Comparison of ENCODE assay signal across 8 mouse cellular contexts in genomic region chr1:170255560-170255910, GRCm38 (mm10). TPM values are rescaled to one million over a fixed set of nuclear protein-coding genes. Genes with fewer than 3 reads are reported as not detected.
A peak's percentile ranks its signal among the peaks of the same experiment; 100 is the strongest.
DNase-seq lines count a peak whose midpoint lies in the region; TF ChIP-seq lines count a peak whose summit lies in the region.

No protein-coding gene starts in this region.

- peak overlapping the region; percentile 76 for H3K27ac ChIP-seq in left cerebral cortex, adult 2 months
- H3K27ac ChIP-seq in macrophage: no peak overlapping the region

- peak overlapping the region; percentile 81 for H3K4me3 ChIP-seq in left cerebral cortex, adult 2 months
- H3K4me3 ChIP-seq in macrophage (ENCODE audit: inconsistent target): peak overlapping the region; percentile 16; the same call in 1 of the 2 replicates

- TF ChIP-seq CTCF in left cerebral cortex, adult 2 months (IDR thresholded peaks at IDR 0.05): no peak

- DNase-seq in adrenal gland, adult 18-20 months (ENCODE audit: low spot score in 2 of 2): peak; percentile 75 to 77
- peak; percentile 94 for DNase-seq in embryo, embryonic 10.5 days (ENCODE audit: low spot score)
- peak; percentile 74 for DNase-seq in gastrocnemius, postnatal 10 days
- DNase-seq in hindlimb bud, embryonic 11.5 days (ENCODE audit: extremely low spot score, low read depth, low spot score): peak; percentile 14
- peak; percentile 84 to 86 for DNase-seq in left cerebral cortex, adult 2 months (ENCODE audit: extremely low spot score in 1 of 2, low spot score in 2 of 2)
- peak; percentile 84 for DNase-seq in retina, postnatal 7 days (ENCODE audit: low read depth, low spot score)
- peak; percentile 77 to 82 for DNase-seq in urinary bladder, adult 18-20 months (ENCODE audit: low spot score in 2 of 2)

- 22% methylated on average over 24 of the region's 32 CpGs for WGBS in macrophage (ENCODE audit: missing documents)

- intact Hi-C loops in left cerebral cortex, adult 2 months (cut with DNase I): loop anchor here (5.0 kb wide), 1 partner anchor 38 kb away; the partner anchor contains the start of gene Uhmk1

- H3K79me2 ChIP-seq in macrophage (ENCODE audit: inconsistent target): no peaks in the 10 kb centered on the region

- H3K36me3 ChIP-seq in macrophage (ENCODE audit: inconsistent target): no peaks in the 10 kb centered on the region

RNA-seq across cellular contexts. Expression of gene Sh2d1b1, which starts 21.6 kb away (rescaled TPM):
- total RNA-seq in adrenal gland, adult 18-20 months (2021): under 1 TPM; 0.73 to 0.90 TPM
- not detected for total RNA-seq in gastrocnemius, postnatal 10 days (2021)
- total RNA-seq in left cerebral cortex, adult 2 months (2021): not detected
- total RNA-seq in macrophage (2018; cell fraction: chromatin; rRNA removed): 1 to 10 TPM in 7 of 26 experiments, under 1 TPM in 9, not detected in 10; 0.25 to 3.3 (median 0.90) TPM
- total RNA-seq in macrophage (2018; cell fraction: cytosol; rRNA removed): 1 to 10 TPM in 23 of 26 experiments, under 1 TPM in 3; 0.53 to 3.6 (median 2.1) TPM
- total RNA-seq in macrophage (2018; cell fraction: nucleus; rRNA removed): 1 to 10 TPM in 12 of 26 experiments, under 1 TPM in 13, not detected in 1; 0.29 to 4.1 (median 0.97) TPM
- 0.91 to 2.3 TPM (median 1.9 TPM) in 3 replicates for polyA plus RNA-seq in macrophage (2018)

RNA-seq across cellular contexts. Expression of gene Sh2d1b2, which starts 23.0 kb away (rescaled TPM):
- total RNA-seq in adrenal gland, adult 18-20 months (2021): not detected
- not detected for total RNA-seq in gastrocnemius, postnatal 10 days (2021)
- total RNA-seq in left cerebral cortex, adult 2 months (2021): not detected
- total RNA-seq in macrophage (2018; cell fraction: chromatin; rRNA removed): not detected
- not detected for total RNA-seq in macrophage (2018; cell fraction: cytosol; rRNA removed)
- not detected for total RNA-seq in macrophage (2018; cell fraction: nucleus; rRNA removed)
- not detected in 3 replicates for polyA plus RNA-seq in macrophage (2018)

RNA-seq across cellular contexts. Expression of gene Uhmk1, which starts 40.3 kb away (rescaled TPM):
- 10 to 100 TPM; 67.1 to 73.7 TPM for total RNA-seq in adrenal gland, adult 18-20 months (2021)
- 10 to 100 TPM; 12.2 to 13.4 TPM for total RNA-seq in gastrocnemius, postnatal 10 days (2021)
- total RNA-seq in left cerebral cortex, adult 2 months (2021): 100 to 1,000 TPM; 140 to 141 TPM
- 10 to 100 TPM; 15.4 to 53.2 (median 35.1) TPM for total RNA-seq in macrophage (2018; cell fraction: chromatin; rRNA removed)
- total RNA-seq in macrophage (2018; cell fraction: cytosol; rRNA removed): 100 to 1,000 TPM in 7 of 26 experiments, 10 to 100 TPM in 19; 64.5 to 119 (median 90.6) TPM
- 100 to 1,000 TPM in 2 of 26 experiments, 10 to 100 TPM in 24; 37.6 to 115 (median 60.7) TPM for total RNA-seq in macrophage (2018; cell fraction: nucleus; rRNA removed)
- 39.0 to 70.1 TPM (median 52.2 TPM) in 3 replicates for polyA plus RNA-seq in macrophage (2018)

RNA-seq across cellular contexts. Expression of gene Gm7694, which starts 50.6 kb away (rescaled TPM):
- total RNA-seq in adrenal gland, adult 18-20 months (2021): 1 to 10 TPM; 7.1 to 7.8 TPM
- 1 to 10 TPM; 1.0 to 1.2 TPM for total RNA-seq in gastrocnemius, postnatal 10 days (2021)
- 1 to 10 TPM; 2.5 to 3.6 TPM for total RNA-seq in left cerebral cortex, adult 2 months (2021)
- 1 to 10 TPM in 19 of 26 experiments, under 1 TPM in 7; 0.21 to 3.6 (median 1.4) TPM for total RNA-seq in macrophage (2018; cell fraction: chromatin; rRNA removed)
- total RNA-seq in macrophage (2018; cell fraction: cytosol; rRNA removed): 1 to 10 TPM in 13 of 26 experiments, under 1 TPM in 13; 0.35 to 2.0 (median 0.96) TPM
- 1 to 10 TPM in 20 of 26 experiments, under 1 TPM in 6; 0.52 to 5.0 (median 2.0) TPM for total RNA-seq in macrophage (2018; cell fraction: nucleus; rRNA removed)
- 0.98 to 1.6 TPM (median 1.2 TPM) in 3 replicates for polyA plus RNA-seq in macrophage (2018)

RNA-seq across cellular contexts. Expression of gene Spata46, which starts 53.1 kb away (rescaled TPM):
- not detected for total RNA-seq in adrenal gland, adult 18-20 months (2021)
- total RNA-seq in gastrocnemius, postnatal 10 days (2021): not detected
- not detected for total RNA-seq in left cerebral cortex, adult 2 months (2021)
- not detected for total RNA-seq in macrophage (2018; cell fraction: chromatin; rRNA removed)
- not detected for total RNA-seq in macrophage (2018; cell fraction: cytosol; rRNA removed)
- not detected for total RNA-seq in macrophage (2018; cell fraction: nucleus; rRNA removed)
- polyA plus RNA-seq in macrophage (2018): not detected in 3 replicates

Comparison
In these comparisons a context has a peak if more than half of its experiments do, and no peak if none do; other contexts are left out.
1. DNase-seq: peak in every context shown above with its lines; median percentile 94 in embryo, embryonic 10.5 days; 85 in left cerebral cortex, adult 2 months; 84 in retina, postnatal 7 days; 80 in urinary bladder, adult 18-20 months; 76 in adrenal gland, adult 18-20 months; 74 in gastrocnemius, postnatal 10 days; 14 in hindlimb bud, embryonic 11.5 days.
2. RNA of gene Uhmk1, which starts 40.3 kb away (total RNA-seq): 140 to 141 TPM in left cerebral cortex, adult 2 months and 67.1 to 73.7 TPM in adrenal gland, adult 18-20 months; 12.2 to 13.4 TPM in gastrocnemius, postnatal 10 days; every median in the first group is over 4 times any median in the second.